Mouse (Mus musculus): ENCODE results near the gene Dimt1. TPM values are rescaled to one million over a fixed set of nuclear protein-coding genes. Genes with fewer than 3 reads are reported as not detected.
"Not testable (repeated sequence)": the region's sequence is repeated elsewhere in the genome, so short reads cannot be mapped to it uniquely, and the experiment has no call there.

Gene Dimt1
- polyA plus RNA-seq (2016; fragmentation: Nextera tagmentation; extraction: Ambion mirVana) = 37.1 and 49.2 TPM in 2 replicates

DNA sequence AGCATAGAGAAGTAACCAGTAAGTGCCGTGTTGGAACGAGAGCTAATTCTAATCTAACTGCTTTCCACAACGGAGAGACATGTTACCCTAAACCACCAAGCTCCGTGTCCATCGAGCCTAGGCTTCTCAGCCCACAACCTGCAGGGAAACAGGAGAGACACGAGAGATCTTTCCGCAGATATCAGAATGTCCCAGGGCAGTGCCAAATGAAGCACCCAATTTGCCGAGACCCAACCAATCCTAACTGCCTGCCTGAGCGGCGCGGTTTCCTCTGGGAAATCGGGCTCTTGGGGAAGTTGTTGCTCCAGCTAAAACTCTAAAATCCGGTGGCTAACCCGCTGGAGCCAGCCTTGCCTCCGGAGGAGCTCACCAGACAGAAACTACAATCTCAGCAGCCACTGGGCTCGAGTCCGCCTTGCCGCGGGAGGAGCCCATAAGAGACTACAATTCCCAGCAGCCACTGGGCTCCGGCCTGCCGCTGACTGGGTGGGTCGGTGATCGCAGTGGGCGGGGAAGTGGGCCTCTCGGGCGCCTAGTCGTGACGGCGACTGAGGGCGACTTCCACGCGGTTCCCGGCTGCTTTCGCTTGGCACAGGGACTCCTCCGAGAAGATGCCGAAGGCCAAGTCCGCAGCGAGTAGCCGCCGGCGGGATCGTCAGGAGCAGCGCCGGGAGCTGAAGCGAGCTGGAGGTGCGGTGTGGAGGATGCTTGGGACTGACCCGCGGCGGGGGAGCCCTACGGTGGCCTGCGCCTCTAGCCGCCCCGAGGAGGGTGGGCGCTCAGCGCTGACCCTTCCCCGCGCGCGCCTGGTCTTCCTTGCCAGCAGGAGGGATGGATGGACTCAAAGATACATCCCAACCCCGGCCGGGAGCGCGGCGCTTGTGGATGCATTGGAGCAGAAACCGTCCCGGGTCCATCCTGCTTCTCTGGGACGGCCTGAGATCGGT, at the start of gene Dimt1:
Gene Dimt1 (plus strand): TSS at position 534 of the 947 bp plus-strand sequence.
- peak; percentile 95 for DNase-seq (ENCODE audit: low spot score)
- H3K36me3 ChIP-seq = peaks cover 29% of the 10 kb centered on the region
- peak within 1 kb of the TSS; percentile 77 for H3K4me3 ChIP-seq
- H3K4me1 ChIP-seq (replicated peaks) = peaks cover 12% of the 10 kb centered on the region
- H3K27ac ChIP-seq = peak within 1 kb of the TSS; percentile 93
- H3K27me3 ChIP-seq (ENCODE audit: insufficient read depth, poor library complexity, severe bottlenecking) = no peaks in the 10 kb centered on the region
- no peaks in the 10 kb centered on the region for H3K9me3 ChIP-seq
- under 1% methylated on average over 68 of the region's 68 CpGs for WGBS

DNA sequence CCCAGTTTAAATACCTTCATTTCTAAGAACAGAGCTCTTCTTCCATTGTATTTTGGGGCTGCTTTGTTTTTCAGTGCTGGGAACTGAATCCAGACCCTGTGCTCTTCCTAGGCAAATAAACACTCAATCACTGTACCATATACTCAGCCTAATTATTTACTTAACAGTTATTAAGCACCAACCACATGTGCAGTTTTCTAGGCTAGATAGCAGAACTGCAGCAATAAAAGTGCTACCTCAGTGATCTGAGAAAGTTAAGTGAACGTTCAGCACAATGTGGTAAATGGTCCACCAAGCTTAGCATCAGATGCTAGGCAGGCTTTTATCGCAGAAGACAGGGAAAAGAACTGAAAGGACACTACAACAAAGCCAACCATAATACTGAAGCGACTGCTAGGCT, 42.3 kb upstream of the Dimt1 start:
- Histone ChIP-seq H3K36me3 (peaks cover 75% of the 10 kb centered on the region), H3K27ac (no peak overlapping the region)
- WGBS = 93% methylated on average over 3 of the region's 3 CpGs

GRCm38 (mm10) chr13:106905154-106905553, 41.8 kb upstream of the Dimt1 start:
- not testable (repeated sequence) for H3K27me3 ChIP-seq (ENCODE audit: insufficient read depth, poor library complexity, severe bottlenecking); H3K4me3 ChIP-seq; H3K27ac ChIP-seq; H3K4me1 ChIP-seq (replicated peaks); H3K9me3 ChIP-seq; DNase-seq (ENCODE audit: low spot score)
- 91% methylated on average over 6 of the region's 6 CpGs for WGBS
- peaks cover 75% of the 10 kb centered on the region for H3K36me3 ChIP-seq

More for the DNA sequence above, 42.3 kb upstream of the Dimt1 start:
- Histone ChIP-seq H3K27me3 (ENCODE audit: insufficient read depth, poor library complexity, severe bottlenecking) (no peaks in the 10 kb centered on the region), H3K9me3 (no peaks in the 10 kb centered on the region), H3K4me3 (no peak overlapping the region), H3K4me1 (replicated peaks) (no peaks in the 10 kb centered on the region)
- DNase-seq (ENCODE audit: low spot score) = no peak

DNA sequence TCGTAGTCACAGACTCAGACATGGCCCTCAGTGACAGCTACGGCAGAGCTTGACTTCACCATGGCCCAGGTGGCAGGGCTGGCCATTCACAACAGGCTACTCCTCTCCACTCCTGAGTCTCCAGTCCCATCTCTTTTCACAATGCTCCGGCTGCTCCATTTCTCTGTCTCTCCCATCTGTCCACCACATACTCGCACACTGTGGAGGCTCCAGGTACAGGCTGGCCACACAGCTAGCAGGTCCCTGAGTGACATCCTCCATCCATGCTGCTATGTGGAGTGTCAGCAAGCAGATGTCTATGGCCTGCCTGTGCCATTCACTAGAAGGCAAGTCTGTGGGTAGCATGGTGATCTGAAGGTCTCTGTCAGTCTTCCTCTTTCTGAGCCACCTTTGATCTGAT, 39.7 kb upstream of the Dimt1 start:
- WGBS = 96% methylated on average over 4 of the region's 4 CpGs
- H3K4me1 ChIP-seq (replicated peaks) = no peaks in the 10 kb centered on the region
- no peak overlapping the region for H3K4me3 ChIP-seq
- H3K27me3 ChIP-seq (ENCODE audit: insufficient read depth, poor library complexity, severe bottlenecking) = no peaks in the 10 kb centered on the region
- no peaks in the 10 kb centered on the region for H3K9me3 ChIP-seq
- H3K36me3 ChIP-seq = peaks cover 78% of the 10 kb centered on the region
- H3K27ac ChIP-seq = no peak overlapping the region
- DNase-seq (ENCODE audit: low spot score) = no peak

DNA sequence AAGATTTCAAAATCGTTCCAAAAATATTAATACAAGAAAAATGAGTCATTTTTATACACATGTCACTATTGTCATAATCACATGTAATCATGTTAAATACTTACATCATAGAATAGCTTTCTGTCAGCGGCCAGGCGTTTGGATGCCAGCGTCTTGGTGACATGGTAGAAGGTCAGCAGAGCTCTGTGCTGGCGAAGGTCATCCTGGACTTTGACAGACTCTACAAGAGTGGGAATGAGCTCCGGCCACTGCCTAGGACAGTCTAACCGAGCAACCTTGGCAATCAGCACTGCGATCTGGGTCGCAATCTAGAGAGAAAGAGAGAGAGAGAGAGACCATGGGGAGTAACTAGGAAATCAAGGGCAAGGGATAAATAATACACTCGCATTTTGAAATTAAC, 36.8 kb upstream of the Dimt1 start:
- 96% methylated on average over 10 of the region's 10 CpGs for WGBS
- Histone ChIP-seq H3K9me3 (no peaks in the 10 kb centered on the region), H3K4me1 (replicated peaks) (no peaks in the 10 kb centered on the region), H3K27me3 (ENCODE audit: insufficient read depth, poor library complexity, severe bottlenecking) (no peaks in the 10 kb centered on the region), H3K36me3 (peaks cover 66% of the 10 kb centered on the region), H3K27ac (no peak overlapping the region), H3K4me3 (no peak overlapping the region)
- DNase-seq (ENCODE audit: low spot score) = no peak

- 85% methylated on average over 3 of the region's 3 CpGs for WGBS
- no peaks in the 10 kb centered on the region for H3K4me1 ChIP-seq (replicated peaks)
- no peaks in the 10 kb centered on the region for H3K9me3 ChIP-seq
- no peak overlapping the region for H3K27ac ChIP-seq
- H3K36me3 ChIP-seq = peaks cover 50% of the 10 kb centered on the region
- H3K4me3 ChIP-seq = no peak overlapping the region
- no peaks in the 10 kb centered on the region for H3K27me3 ChIP-seq (ENCODE audit: insufficient read depth, poor library complexity, severe bottlenecking)
- no peak for DNase-seq (ENCODE audit: low spot score)
Measured at GRCm38 (mm10) chr13:106913125-106913736, 33.7 kb upstream of the Dimt1 start.

DNA sequence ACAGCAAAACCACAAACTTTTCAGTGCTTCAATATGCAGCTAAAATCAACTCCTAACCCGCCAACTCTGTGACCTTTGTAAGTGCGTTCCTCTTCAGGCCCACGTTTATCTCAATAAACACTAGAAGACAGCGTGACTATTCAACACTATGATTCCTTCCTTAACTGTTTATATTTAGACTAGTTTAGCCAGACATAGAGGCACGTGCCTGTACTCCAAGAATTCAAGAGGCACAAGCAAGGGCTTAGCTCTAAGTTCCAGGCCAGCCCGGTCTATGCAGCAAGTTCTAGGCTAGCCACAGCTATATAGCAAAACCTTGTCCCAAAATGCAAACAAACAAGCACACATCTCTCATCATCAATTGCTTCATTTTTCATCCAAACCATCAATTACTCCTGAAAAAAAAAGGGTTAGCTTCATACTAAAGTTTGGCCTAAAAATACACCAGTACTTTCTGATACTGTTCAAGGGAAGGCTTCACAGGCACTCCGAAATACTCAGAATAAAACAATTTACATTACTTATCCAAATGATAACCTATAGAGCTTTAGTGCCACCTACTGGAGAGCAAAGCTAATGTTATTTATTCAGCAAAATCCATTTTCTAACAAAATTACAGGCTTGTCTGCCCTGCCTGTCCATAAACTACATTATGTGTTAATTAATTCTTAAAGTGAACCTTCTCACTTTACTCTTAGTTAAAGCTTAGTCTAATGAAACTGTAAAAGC, 28.4 kb upstream of the Dimt1 start:
- H3K4me3 ChIP-seq = no peak overlapping the region
- no peaks in the 10 kb centered on the region for H3K27me3 ChIP-seq (ENCODE audit: insufficient read depth, poor library complexity, severe bottlenecking)
- H3K36me3 ChIP-seq = peaks cover 65% of the 10 kb centered on the region
- no peaks in the 10 kb centered on the region for H3K4me1 ChIP-seq (replicated peaks)
- no peak overlapping the region for H3K27ac ChIP-seq
- WGBS = 93% methylated on average over 7 of the region's 7 CpGs
- H3K9me3 ChIP-seq = no peaks in the 10 kb centered on the region
- DNase-seq (ENCODE audit: low spot score) = no peak

DNA sequence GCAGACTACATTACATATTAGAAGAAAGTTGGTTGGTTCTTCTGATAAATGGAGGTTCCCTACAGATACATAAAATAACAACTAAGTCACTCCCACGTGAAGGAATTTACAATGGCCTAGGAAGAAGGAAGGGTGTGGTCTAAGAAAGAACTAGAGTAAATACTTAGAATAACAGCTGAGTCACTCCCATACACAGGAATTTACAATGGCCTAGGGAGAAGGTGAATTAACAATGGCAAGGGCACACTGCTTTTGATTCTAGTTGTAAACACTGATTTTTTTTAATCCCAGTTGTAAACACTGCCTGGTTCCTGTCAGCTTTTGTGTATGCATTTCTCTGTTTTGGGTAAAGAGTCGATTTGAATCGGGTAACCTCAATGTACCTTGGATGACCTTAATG, 21.0 kb upstream of the Dimt1 start:
- not testable (repeated sequence) for H3K27me3 ChIP-seq (ENCODE audit: insufficient read depth, poor library complexity, severe bottlenecking); H3K27ac ChIP-seq; H3K4me3 ChIP-seq; H3K4me1 ChIP-seq (replicated peaks); DNase-seq (ENCODE audit: low spot score)
- 96% methylated on average over 3 of the region's 3 CpGs for WGBS
- Histone ChIP-seq H3K36me3 (peaks cover 61% of the 10 kb centered on the region), H3K9me3 (peaks cover 12% of the 10 kb centered on the region)

- Histone ChIP-seq H3K27me3 (ENCODE audit: insufficient read depth, poor library complexity, severe bottlenecking) (no peaks in the 10 kb centered on the region), H3K4me3 (no peak overlapping the region), H3K4me1 (replicated peaks) (no peaks in the 10 kb centered on the region), H3K27ac (no peak overlapping the region), H3K36me3 (peaks cover 39% of the 10 kb centered on the region), H3K9me3 (peaks cover 12% of the 10 kb centered on the region)
- no peak for DNase-seq (ENCODE audit: low spot score)
- 96% methylated on average over 4 of the region's 4 CpGs for WGBS
Measured at GRCm38 (mm10) chr13:106928296-106928695, 18.6 kb upstream of the Dimt1 start.

DNA sequence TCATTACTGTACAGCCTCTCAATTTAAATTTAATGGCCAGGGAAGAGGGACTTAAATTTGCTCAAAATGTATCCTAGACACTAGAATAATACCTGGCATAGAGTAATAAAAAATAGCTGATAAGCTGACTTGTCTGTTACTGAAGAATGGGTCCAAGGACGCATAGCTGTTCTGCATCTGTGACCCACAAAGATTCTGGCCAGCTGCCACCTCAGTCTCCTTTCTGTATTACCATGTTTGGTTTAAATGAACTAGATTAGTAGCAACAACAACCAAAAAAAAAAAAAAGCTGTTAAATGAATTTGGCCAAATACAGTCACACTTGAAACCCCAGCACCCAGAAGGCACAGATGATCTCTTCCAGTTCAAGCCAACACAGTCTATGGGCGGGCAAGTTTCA, 17.7 kb upstream of the Dimt1 start:
- Histone ChIP-seq H3K27me3 (ENCODE audit: insufficient read depth, poor library complexity, severe bottlenecking) (no peaks in the 10 kb centered on the region), H3K4me1 (replicated peaks) (no peaks in the 10 kb centered on the region), H3K4me3 (no peak overlapping the region), H3K27ac (no peak overlapping the region), H3K36me3 (peaks cover 31% of the 10 kb centered on the region), H3K9me3 (peaks cover 12% of the 10 kb centered on the region)
- WGBS = 92% methylated on average over 2 of the region's 2 CpGs
- DNase-seq (ENCODE audit: low spot score) = no peak

DNA sequence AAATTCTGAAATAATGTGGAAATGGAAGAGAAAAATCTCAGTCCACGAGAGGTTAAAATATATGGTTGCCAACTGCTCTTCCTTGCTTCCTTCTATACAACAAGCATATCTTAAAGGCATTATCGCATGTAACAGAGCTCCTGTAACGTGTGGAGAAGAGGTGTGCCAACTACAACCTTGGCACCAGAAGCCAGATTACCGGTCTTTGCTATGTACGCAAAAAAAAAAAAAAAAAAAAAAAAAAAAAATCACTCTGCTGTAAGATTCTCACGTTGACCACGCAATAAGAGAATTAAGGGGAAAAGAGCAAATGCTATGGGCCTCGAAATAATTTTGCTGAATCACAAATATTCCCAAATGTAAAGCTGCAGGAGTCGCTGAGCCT, 11.1 kb upstream of the Dimt1 start:
- no peaks in the 10 kb centered on the region for H3K9me3 ChIP-seq
- 8% methylated on average over 9 of the region's 9 CpGs for WGBS
- DNase-seq (ENCODE audit: low spot score) = no peak
- H3K4me3 ChIP-seq = peak overlapping the region; percentile 97
- no peaks in the 10 kb centered on the region for H3K36me3 ChIP-seq
- no peaks in the 10 kb centered on the region for H3K27me3 ChIP-seq (ENCODE audit: insufficient read depth, poor library complexity, severe bottlenecking)
- peak overlapping the region; percentile 96 for H3K27ac ChIP-seq
- H3K4me1 ChIP-seq (replicated peaks) = peaks cover 12% of the 10 kb centered on the region

DNA sequence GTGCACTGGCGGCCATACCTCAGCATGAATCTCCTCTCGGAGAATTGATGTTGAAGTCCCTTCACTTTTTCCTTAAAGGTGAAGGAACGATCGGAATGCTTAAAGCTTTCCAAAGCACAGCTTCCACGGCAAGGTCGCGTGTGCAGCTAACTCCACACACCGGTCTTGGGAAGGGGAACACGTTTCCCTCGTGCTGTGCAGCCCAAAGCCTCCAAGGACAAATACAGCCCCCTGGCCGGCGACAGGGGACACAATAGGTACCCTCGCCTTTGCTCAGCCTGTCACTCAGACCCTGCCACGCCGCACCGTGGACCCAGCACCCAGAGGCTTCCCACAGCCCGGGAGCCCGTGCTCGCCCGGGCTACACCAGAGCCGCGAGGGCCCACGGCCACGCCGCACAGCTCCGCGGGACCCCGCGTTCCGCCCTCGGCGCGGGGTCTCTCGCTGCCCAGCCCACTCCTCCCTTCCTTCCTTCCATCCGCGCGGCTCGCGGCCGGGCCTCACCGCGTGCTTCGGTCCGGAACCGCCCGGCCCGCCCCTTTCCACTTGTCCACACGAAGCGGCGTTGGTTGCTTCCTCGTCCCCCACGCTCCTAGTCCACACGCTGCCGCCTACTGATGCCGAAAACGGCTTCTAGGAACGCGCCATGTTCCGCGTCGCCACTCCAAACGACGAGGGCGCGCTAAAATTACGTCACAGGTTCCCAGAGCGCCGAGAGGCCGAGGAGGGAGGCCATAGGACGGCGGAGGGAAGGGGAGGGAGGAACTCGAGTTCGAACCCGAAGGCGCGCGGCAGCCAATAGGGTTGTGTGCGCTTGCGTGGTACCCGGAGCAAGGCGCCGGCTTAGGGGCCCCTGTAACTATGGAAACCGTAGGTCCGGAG, 10.4 kb upstream of the Dimt1 start, which contains the start of gene Ipo11:
Gene Ipo11 (minus strand): TSS at position 703 of the 882 bp plus-strand sequence.
- Histone ChIP-seq H3K27ac (peak within 1 kb of the TSS; percentile 96), H3K4me1 (replicated peaks) (peaks cover 12% of the 10 kb centered on the region), H3K9me3 (no peaks in the 10 kb centered on the region), H3K36me3 (no peaks in the 10 kb centered on the region), H3K27me3 (ENCODE audit: insufficient read depth, poor library complexity, severe bottlenecking) (no peaks in the 10 kb centered on the region), H3K4me3 (peak within 1 kb of the TSS; percentile 97)
- DNase-seq (ENCODE audit: low spot score) = peak; percentile 95
- under 1% methylated on average over 84 of the region's 84 CpGs for WGBS

Measured in hindbrain, embryonic 10.5 days (tissue).